Mouse (Mus musculus): ENCODE data around the gene Spred2. TPM values are rescaled to one million over a fixed set of nuclear protein-coding genes. Genes with fewer than 3 reads are reported as not detected.
A peak's percentile ranks its signal among the peaks of the same experiment; 100 is the strongest.

Gene Spred2
- polyA plus RNA-seq, 1 experiment from 2014 or later: 9.3 TPM

DNA sequence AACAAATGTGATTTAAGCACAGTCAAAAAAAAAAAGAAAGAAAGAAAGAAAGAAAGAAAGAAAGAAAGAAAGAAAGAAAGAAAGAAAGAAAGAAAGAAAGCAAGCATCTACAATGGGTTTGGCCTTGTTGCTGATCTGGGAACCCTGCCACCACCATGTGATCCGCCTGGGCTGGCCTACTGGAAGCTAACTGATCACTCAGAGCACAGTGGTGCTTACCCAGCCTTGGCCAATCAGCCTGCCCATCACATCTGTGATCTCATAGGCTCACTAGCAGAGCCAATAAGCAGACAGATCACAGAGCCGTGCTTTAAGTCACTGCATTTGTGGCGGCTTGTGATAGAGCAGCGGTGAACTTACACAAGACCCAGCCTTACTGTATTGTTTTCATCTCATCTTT lies 10.4 kb upstream of the Spred2 start:
- Histone ChIP-seq H3K27ac (no peak overlapping the region), H3K36me3 (no peaks in the 10 kb centered on the region), H3K4me3 (no peak overlapping the region), H3K27me3 (ENCODE audit: low read depth, poor library complexity, severe bottlenecking) (no peaks in the 10 kb centered on the region), H3K9me3 (replicated peaks) (no peaks in the 10 kb centered on the region; the same call in 1 of the 2 replicates), H3K4me1 (peaks cover 9% of the 10 kb centered on the region)
- DNase-seq (ENCODE audit: low spot score): no peak
- 94% methylated on average over 4 of the region's 4 CpGs for WGBS

DNA sequence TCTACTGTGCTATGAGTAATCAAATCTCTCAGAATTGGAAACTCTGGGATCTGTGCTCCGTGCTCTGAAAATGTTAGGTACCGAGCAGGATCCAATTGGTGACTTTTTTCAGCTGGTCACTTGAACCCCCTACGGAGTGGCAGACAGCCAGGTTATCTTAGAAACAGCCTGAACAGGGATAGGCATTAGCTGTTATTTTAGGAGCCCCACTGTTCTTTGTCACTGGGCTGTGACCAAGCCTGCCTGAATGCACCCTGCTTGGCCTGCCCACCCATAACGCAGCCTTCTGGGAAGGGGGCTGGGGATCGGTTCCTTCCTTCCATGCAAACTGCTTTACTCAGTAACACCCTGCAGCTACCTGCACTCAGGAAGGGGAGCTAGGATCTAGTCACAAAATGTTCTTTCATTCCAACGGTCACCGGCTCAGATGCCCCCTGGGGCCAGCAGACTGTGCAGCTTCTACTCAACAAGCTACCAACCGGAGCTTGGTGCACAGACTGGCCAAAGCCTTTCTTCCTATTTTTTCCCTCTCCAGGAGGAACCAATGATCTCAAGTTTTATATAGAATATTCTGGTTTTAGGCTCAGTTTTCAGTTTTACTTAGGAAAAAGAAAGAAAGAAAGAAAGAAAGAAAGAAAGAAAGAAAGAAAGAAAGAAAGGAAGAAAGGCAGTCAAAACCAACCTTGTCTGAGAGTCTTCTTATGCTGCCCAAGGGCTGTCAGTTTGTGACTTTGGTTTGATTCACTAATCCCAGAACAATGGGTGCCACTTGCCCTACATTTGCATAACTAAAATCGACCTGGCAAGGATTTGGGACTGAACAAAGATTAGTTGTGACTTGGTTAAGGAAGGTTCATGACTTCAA lies 6.6 kb upstream of the Spred2 start:
- H3K27ac ChIP-seq: no peak overlapping the region
- no peaks in the 10 kb centered on the region for H3K36me3 ChIP-seq
- H3K4me1 ChIP-seq: peaks cover 29% of the 10 kb centered on the region
- H3K4me3 ChIP-seq: no peak overlapping the region
- H3K27me3 ChIP-seq (ENCODE audit: low read depth, poor library complexity, severe bottlenecking): no peaks in the 10 kb centered on the region
- H3K9me3 ChIP-seq (replicated peaks): no peaks in the 10 kb centered on the region; the same call in 1 of the 2 replicates
- WGBS: 47% methylated on average over 9 of the region's 9 CpGs
- DNase-seq (ENCODE audit: low spot score): no peak

DNA sequence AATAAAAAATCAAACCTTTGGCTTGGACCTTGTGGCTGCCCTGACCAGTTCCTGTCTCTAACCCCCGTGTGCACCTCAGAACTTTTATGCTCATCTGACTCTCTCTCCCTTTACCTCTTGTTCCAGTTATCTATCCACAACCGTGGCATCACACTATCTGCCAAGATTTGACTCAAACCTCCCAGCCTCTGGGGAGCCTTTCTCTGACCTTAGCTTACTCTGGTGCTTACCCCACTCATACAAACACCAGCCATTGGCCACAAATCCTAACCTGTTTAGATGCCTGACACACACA lies 6.0 kb upstream of the Spred2 start:
- Histone ChIP-seq H3K4me3 (no peak overlapping the region), H3K36me3 (no peaks in the 10 kb centered on the region), H3K27ac (no peak overlapping the region), H3K27me3 (ENCODE audit: low read depth, poor library complexity, severe bottlenecking) (no peaks in the 10 kb centered on the region), H3K4me1 (peaks cover 33% of the 10 kb centered on the region), H3K9me3 (replicated peaks) (no peaks in the 10 kb centered on the region)
- no peak for DNase-seq (ENCODE audit: low spot score)
- WGBS: 55% methylated on average over 2 of the region's 2 CpGs

DNA sequence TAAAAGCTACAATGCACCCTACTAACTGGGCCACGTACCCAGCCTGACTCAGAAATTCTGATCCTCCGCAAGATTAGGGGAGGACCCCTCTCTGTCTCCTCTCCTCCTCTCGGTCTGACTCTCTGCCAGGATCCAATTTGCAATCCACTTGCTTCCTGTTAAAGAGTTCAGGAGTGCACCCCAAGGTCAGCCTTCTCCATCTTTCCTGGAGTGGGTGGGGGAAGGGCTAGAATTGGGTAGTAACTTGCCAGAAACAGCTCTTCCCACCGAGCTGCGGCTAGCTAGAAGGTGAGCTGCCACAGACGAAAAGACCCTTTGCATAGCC lies 4.8 kb upstream of the Spred2 start:
- H3K4me1 ChIP-seq: peaks cover 39% of the 10 kb centered on the region
- peak overlapping the region; percentile 79 for H3K4me3 ChIP-seq
- 2% methylated on average over 6 of the region's 6 CpGs for WGBS
- peak; percentile 61 for DNase-seq (ENCODE audit: low spot score)
- H3K27me3 ChIP-seq (ENCODE audit: low read depth, poor library complexity, severe bottlenecking): no peaks in the 10 kb centered on the region
- no peaks in the 10 kb centered on the region for H3K9me3 ChIP-seq (replicated peaks)
- H3K36me3 ChIP-seq: no peaks in the 10 kb centered on the region
- peak overlapping the region; percentile 95 for H3K27ac ChIP-seq

DNA sequence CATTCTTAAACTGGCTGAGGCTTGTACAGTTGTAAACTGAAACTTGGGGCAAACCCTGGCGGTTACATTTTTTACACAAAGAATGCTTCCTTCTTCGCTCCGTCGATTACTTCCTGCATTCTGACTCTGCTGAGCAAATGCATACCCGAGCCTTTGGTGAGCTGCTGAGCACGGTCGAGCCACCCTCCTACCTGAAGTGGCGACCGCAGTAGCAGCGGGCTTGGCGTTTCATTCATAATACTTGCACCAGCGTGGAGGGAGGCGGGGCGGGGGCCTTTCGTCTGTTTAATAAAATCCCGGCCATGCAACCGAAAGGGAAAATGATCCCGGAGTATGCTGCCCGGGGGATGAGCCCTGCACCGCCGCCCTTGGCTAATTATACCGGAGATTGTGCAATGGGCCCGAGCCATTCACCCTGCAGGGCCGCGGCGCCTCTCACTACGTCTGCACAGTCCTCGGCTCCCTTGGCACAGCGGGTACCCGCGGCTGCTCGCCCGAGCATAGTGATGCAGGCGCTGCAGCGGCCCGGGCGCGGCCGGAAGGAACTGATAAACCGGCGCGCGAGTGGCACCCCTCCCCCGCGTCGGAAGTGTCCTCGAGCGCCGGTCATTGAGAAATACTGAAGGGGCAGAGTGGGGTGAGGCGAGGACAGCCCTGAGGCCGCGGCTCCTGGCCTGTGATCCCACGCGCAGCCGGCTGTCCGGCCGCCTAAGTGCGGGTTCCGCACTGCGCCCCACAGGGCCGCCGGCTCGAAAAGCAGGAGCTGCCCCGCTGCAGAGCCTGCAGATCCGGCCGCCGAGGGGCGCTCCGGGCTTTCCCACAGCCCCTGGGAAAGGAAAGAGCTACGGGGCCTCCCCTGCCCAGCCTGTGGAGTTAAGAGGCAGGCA lies 4.1 kb upstream of the Spred2 start:
- H3K4me1 ChIP-seq: peaks cover 39% of the 10 kb centered on the region
- WGBS: under 1% methylated on average over 70 of the region's 70 CpGs

DNA sequence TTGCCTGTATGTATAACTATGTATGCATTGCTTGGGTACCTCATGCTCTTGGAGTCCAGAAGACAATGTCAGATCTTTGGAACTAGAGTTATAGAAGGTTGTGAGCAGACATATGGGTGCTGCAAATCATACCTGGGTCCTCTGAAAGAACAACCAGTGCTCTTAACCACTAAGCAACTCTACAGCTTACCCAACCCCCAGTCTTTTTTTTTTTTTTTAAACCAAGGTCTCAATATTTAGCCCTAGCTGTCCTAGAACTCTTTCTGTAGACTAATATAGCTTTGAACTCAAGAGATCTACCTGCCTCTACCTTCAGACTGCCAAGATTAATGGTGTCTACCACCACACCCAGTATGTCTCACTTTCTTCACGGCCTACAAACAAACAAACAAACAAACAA lies 2.5 kb upstream of the Spred2 start:
- H3K4me1 ChIP-seq: peaks cover 48% of the 10 kb centered on the region
- no peaks in the 10 kb centered on the region for H3K27me3 ChIP-seq (ENCODE audit: low read depth, poor library complexity, severe bottlenecking)
- H3K36me3 ChIP-seq: no peaks in the 10 kb centered on the region
- H3K27ac ChIP-seq: no peak overlapping the region
- no peak for DNase-seq (ENCODE audit: low spot score)
- WGBS: 82% methylated on average over 1 of the region's 1 CpGs
- no peaks in the 10 kb centered on the region for H3K9me3 ChIP-seq (replicated peaks)
- H3K4me3 ChIP-seq: no peak overlapping the region

More for the DNA sequence above, 4.1 kb upstream of the Spred2 start:
- H3K27me3 ChIP-seq (ENCODE audit: low read depth, poor library complexity, severe bottlenecking): no peaks in the 10 kb centered on the region
- H3K36me3 ChIP-seq: no peaks in the 10 kb centered on the region
- H3K9me3 ChIP-seq (replicated peaks): no peaks in the 10 kb centered on the region
- peak overlapping the region; percentile 95 for H3K27ac ChIP-seq
- peak; percentile 90 for DNase-seq (ENCODE audit: low spot score)
- H3K4me3 ChIP-seq: peak overlapping the region; percentile 79

DNA sequence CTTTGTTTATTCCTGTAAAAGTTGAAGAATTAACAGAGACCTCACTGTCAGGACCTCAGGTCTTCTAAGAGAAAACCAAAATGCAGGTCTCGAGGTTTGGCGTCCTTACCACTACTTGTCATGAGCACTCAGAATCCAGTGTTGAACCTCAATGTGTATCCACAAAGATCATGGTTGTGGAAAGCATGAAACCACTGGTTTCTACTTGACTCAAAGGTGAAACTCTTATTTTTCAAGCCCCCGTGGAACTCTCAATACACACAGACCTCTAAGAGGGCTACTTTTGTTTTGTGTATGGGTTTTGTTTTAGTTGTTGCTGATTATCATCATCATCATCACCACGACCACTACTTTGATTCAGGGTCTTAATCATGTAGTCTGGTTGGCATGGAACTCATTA lies 2.0 kb upstream of the Spred2 start:
- H3K36me3 ChIP-seq: peaks cover 3% of the 10 kb centered on the region; the same call in 1 of the 2 replicates
- WGBS: 92% methylated on average over 4 of the region's 4 CpGs
- H3K27me3 ChIP-seq (ENCODE audit: low read depth, poor library complexity, severe bottlenecking): no peaks in the 10 kb centered on the region
- H3K9me3 ChIP-seq (replicated peaks): no peaks in the 10 kb centered on the region
- H3K4me3 ChIP-seq: no peak overlapping the region
- H3K27ac ChIP-seq: no peak overlapping the region
- no peak for DNase-seq (ENCODE audit: low spot score)
- H3K4me1 ChIP-seq: peaks cover 51% of the 10 kb centered on the region

DNA sequence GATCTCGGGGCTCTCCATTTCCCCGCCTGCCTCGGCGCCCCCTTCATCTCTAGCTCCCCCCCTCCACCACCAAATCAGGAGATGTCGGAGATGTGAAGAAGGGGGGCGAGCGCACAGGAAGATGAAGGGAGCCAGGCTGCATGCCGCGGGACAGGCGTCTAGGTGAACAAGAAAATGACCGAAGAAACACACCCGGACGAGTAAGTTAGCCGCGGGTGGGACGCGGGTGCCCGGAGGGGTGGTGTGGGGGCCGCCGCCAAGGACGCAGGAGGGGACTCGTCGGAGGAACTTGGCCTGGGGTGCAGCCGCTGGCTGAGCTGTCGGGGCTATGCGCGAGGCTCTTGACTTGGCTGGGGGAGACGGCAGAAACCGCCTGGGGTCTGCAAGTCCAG lies 578 bp downstream of the Spred2 start:
- H3K4me1 ChIP-seq: peaks cover 44% of the 10 kb centered on the region
- under 1% methylated on average over 29 of the region's 29 CpGs for WGBS
- H3K4me3 ChIP-seq: peak overlapping the region; percentile 87
- no peaks in the 10 kb centered on the region for H3K27me3 ChIP-seq (ENCODE audit: low read depth, poor library complexity, severe bottlenecking)
- H3K9me3 ChIP-seq (replicated peaks): no peaks in the 10 kb centered on the region
- peak overlapping the region; percentile 98 for H3K27ac ChIP-seq
- peaks cover 3% of the 10 kb centered on the region; the same call in 1 of the 2 replicates for H3K36me3 ChIP-seq
- no peak for DNase-seq (ENCODE audit: low spot score)

DNA sequence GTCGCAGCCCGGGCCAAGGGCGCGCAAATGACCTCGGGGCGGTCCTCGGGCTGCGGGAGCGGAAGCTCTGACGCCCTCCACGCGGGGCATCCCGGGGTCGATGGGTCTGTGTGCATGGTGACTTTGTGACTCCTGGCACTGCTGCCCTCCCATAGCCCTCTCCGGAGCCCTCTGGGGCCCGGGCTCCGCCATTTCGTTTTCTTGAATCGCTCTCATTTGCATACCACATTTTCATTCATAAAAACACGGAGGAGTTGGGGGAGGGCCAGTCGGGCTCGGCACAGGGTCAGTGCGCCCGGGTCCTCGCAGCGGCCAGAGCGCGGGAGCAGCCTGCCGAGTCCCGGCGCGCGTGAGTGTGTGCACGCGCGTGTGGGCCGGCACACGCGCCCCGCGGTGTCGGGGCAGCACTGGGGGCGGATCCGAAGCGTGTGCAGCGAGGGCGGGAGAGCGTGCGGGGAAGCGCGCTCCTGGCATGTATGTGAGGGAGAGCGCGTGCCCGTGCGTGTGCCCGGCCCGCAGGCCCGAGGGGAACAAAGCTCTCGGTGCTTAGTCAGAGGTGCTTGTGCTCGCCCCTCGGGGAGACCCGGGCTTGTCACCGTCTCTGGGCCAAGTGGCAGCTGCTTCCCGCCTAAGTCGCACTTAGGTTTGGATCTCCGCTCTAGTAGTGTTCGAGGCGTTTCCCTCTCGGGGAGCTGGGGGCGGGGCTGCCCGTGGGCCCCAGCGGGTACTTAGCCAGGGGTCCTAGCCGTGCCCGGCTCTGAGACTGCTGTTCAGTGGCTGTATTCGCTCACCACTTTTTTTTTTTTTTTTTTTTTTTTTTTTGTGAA lies 1.2 kb downstream of the Spred2 start:
- Histone ChIP-seq H3K4me1 (peaks cover 41% of the 10 kb centered on the region), H3K4me3 (peak overlapping the region; percentile 87), H3K36me3 (peaks cover 3% of the 10 kb centered on the region; the same call in 1 of the 2 replicates), H3K27me3 (ENCODE audit: low read depth, poor library complexity, severe bottlenecking) (no peaks in the 10 kb centered on the region), H3K9me3 (replicated peaks) (no peaks in the 10 kb centered on the region), H3K27ac (peak overlapping the region; percentile 98)
- peak; percentile 84 for DNase-seq (ENCODE audit: low spot score)
- WGBS: under 1% methylated on average over 75 of the region's 75 CpGs

DNA sequence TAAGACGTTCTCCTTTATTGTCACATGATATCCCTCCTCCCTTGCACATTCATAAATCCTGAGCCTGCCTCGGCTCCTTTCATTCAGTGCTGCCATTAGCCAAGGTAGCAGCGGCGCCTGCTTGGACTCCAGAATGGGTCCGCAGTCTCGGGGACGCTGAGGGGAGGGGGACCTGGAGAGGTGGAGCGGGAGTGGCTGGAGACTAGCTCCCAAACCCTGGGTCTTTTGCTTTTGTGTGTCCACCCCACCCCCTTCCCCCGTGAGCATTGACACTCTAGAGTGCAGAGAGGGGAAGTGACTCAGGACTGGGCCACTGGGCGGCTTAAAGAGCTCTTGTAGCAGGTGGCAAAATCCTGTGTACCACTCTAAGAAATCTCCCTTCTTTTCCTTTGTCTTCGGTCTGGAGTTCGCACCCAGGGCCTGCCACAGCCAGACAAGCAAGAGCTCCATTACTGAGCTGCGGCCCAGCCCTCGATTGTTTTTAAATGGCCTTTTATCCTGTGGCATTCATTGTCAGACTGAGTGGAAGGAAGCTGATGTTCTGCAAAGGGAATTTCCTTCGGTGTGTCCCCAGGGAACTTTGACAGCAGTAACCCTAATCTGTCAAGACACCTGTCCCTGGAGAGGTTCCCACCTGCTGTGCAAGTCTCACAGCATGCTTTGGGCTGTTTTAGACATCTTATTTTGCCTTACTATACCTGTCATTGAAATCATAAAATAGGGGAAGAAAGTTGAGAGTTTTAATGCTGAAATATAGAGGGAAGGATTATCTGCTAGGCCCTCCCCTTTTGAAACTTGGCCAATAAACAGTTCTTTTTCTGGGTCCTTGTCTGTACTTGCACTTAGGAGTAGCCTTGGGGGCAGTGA lies 2.0 kb downstream of the Spred2 start:
- no peaks in the 10 kb centered on the region for H3K27me3 ChIP-seq (ENCODE audit: low read depth, poor library complexity, severe bottlenecking)
- H3K4me1 ChIP-seq: peaks cover 36% of the 10 kb centered on the region
- peak overlapping the region; percentile 87 for H3K4me3 ChIP-seq
- peaks cover 3% of the 10 kb centered on the region; the same call in 1 of the 2 replicates for H3K36me3 ChIP-seq
- 10% methylated on average over 15 of the region's 15 CpGs for WGBS
- H3K9me3 ChIP-seq (replicated peaks): no peaks in the 10 kb centered on the region
- peak overlapping the region; percentile 98 for H3K27ac ChIP-seq
- DNase-seq (ENCODE audit: low spot score): peak; percentile 76

DNA sequence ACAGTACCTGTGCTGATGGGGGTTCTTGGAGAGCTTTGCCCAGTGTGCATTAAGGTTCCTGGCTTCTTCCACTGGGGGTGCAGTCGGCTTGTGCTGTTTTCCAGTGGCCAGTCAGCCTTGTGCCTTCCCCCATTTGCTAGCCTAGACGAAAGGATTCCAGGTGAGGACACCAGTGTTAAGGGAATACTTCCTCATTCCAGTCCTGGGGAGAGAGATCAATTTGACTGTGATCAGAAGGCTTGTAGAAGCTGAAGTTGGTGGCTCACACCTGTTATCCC lies 2.6 kb downstream of the Spred2 start:
- Histone ChIP-seq H3K9me3 (replicated peaks) (no peaks in the 10 kb centered on the region), H3K36me3 (peaks cover 6% of the 10 kb centered on the region; the same call in 1 of the 2 replicates), H3K27ac (no peak overlapping the region), H3K4me1 (peaks cover 36% of the 10 kb centered on the region), H3K4me3 (peak overlapping the region; percentile 87), H3K27me3 (ENCODE audit: low read depth, poor library complexity, severe bottlenecking) (no peaks in the 10 kb centered on the region)
- 78% methylated on average over 2 of the region's 2 CpGs for WGBS
- DNase-seq (ENCODE audit: low spot score): no peak

DNA sequence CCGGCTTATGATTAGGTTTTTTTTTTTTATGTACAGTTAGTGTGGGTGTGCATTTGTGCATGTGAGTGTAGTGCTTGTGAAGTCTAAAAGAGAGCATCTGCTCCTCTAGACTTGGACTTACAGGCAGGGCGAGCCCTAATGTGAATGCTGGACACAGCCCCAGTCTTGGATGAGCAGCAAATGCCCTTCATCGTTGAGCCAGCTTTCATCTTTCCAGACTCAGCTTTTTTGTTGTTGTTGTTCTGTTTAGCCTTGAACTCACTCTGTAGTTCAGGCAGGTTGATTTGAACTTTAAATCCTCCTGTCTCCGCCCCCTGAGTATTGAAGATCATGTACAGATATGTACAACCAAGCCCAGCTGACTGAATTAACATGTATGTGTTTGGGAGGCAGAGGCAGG lies 4.5 kb downstream of the Spred2 start:
- Histone ChIP-seq H3K27me3 (ENCODE audit: low read depth, poor library complexity, severe bottlenecking) (no peaks in the 10 kb centered on the region), H3K9me3 (replicated peaks) (no peaks in the 10 kb centered on the region), H3K4me3 (no peak overlapping the region), H3K4me1 (peaks cover 29% of the 10 kb centered on the region), H3K36me3 (peaks cover 15% of the 10 kb centered on the region), H3K27ac (no peak overlapping the region)
- no peak for DNase-seq (ENCODE audit: low spot score)
- WGBS: 95% methylated on average over 4 of the region's 4 CpGs
